Mouse (Mus musculus): ENCODE data around the gene Zfp345. TPM values are rescaled to one million over a fixed set of nuclear protein-coding genes. Genes with fewer than 3 reads are reported as not detected.
"Not testable (repeated sequence)": the region's sequence is repeated elsewhere in the genome, so short reads cannot be mapped to it uniquely, and the experiment has no call there.

Zfp345 gene
- 0.08 and 0.16 TPM in 2 replicates for polyA plus RNA-seq (2015; fragmentation: Nextera tagmentation; extraction: Ambion mirVana)

DNA sequence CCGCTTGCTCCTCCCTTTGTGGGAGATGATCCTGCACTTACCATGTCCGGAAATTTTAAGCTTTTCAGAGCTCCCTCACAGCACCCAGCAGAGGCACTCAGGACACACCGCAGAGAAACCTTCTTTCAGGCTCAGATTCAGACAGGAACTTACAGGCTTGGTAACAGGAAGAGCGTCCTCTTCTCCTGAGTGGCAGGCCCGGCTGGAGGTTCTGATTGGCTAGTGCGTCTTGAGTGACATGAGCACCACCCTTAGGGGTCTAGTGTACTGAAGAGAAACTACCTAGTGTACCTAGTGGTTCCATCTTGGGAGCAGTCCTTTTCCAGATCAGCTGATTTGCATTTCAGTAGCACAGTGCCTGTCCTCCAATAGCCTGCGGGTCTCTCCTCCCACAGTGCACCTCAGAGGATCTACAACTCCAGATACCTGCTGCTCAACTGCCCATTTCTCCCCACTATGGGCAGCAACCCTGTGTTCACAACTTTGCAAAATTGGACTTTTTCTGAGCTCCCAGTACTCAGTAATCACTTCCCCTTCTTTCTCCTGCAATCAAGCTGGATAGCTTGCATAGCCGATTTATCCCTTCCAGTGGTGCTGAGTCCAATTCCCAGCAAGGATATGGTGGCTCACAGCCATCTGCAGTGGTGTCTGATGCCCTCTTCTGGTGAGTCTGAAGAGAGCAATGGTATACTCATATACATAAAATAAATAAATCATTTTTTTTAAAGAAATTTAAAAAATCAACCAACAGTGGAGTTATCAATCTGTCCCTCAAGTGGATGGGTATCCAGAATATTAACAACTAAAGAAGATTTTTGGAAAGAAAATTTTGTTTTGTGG, at the start of gene Zfp345:
TSS of gene Zfp345 (minus strand) at position 153 of the 840 bp plus-strand sequence.
- H3K4me2 ChIP-seq (replicated peaks; ENCODE audit: low read depth, low read length); H3K27ac ChIP-seq (ENCODE audit: low read length); ATAC-seq (ENCODE audit: low FRiP score, low TSS enrichment); H3K36me3 ChIP-seq (ENCODE audit: insufficient read depth, low read length); H3K4me1 ChIP-seq (ENCODE audit: insufficient read depth, low read length); H3K27me3 ChIP-seq (ENCODE audit: insufficient read depth, low read length); H3K9ac ChIP-seq (replicated peaks; ENCODE audit: low read length); H3K4me3 ChIP-seq (ENCODE audit: low read length); H3K9me3 ChIP-seq (ENCODE audit: low read length): not testable (repeated sequence)
- WGBS = 76% methylated on average over 7 of the region's 8 CpGs

DNA sequence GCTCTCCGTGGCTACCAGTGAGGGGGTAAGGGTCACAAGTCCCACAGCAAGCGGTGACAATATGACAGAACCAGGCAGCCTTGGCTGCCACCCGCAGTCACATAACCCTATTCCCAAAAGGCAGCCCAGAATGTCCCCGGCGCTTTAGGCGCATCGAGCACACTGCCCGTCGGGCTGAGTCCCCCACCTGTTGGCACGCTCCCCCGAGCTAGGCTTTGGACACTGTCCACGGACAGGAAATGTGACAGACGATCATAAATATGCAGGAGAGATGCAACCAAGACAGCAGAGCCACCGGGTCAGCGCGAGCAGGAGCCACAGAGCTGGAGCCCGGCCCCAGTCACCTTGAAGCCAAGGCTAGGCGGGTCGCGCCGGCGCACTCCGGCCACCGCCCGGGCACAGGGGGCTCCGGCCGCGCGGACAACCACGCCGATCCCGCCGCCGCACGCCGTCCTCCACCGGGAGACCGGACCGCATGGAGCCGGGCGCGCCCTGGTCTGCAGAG, 40.9 kb upstream of the Zfp345 start:
- peak overlapping the region; percentile 59; the same call in 1 of the 2 replicates for H3K9ac ChIP-seq (replicated peaks; ENCODE audit: low read length)

DNA sequence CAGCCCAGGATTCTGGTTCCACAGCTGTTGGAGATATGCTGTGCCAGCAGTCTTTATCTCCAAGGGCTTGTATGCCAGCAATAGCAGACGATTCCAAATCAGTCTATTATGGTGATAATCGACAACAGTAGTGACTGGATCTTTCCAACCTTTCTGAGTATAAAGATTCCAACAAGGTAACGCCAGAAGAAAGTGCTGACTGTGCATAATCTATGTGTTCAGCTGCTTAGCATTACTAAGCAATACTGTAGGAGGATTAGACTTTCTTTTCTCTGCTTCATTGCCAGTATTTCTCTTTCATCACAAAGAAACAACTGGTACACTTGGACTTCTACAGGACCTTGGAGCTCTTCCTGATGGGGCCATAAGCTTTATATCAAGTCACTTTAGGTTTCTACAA, 27.9 kb upstream of the Zfp345 start:
- Histone ChIP-seq H3K9me3 (ENCODE audit: low read length) (no peaks in the 10 kb centered on the region), H3K9ac (replicated peaks; ENCODE audit: low read length) (no peak overlapping the region), H3K4me3 (ENCODE audit: low read length) (no peak overlapping the region), H3K36me3 (ENCODE audit: insufficient read depth, low read length) (no peaks in the 10 kb centered on the region), H3K4me2 (replicated peaks; ENCODE audit: low read depth, low read length) (no peak overlapping the region), H3K4me1 (ENCODE audit: insufficient read depth, low read length) (no peaks in the 10 kb centered on the region), H3K27ac (ENCODE audit: low read length) (no peak overlapping the region), H3K27me3 (ENCODE audit: insufficient read depth, low read length) (no peaks in the 10 kb centered on the region)
- 77% methylated on average over 3 of the region's 3 CpGs for WGBS
- ATAC-seq (ENCODE audit: low FRiP score, low TSS enrichment) = no peak

More for the DNA sequence above, 40.9 kb upstream of the Zfp345 start:
- Histone ChIP-seq H3K4me2 (replicated peaks; ENCODE audit: low read depth, low read length) (peak overlapping the region; percentile 80), H3K9me3 (ENCODE audit: low read length) (no peaks in the 10 kb centered on the region), H3K27ac (ENCODE audit: low read length) (no peak overlapping the region), H3K36me3 (ENCODE audit: insufficient read depth, low read length) (no peaks in the 10 kb centered on the region), H3K4me1 (ENCODE audit: insufficient read depth, low read length) (peaks cover 5% of the 10 kb centered on the region), H3K4me3 (ENCODE audit: low read length) (peak overlapping the region; percentile 47), H3K27me3 (ENCODE audit: insufficient read depth, low read length) (peaks cover 11% of the 10 kb centered on the region; the same call in 1 of the 2 replicates)
- 2% methylated on average over 41 of the region's 42 CpGs for WGBS
- peak; percentile 91 for ATAC-seq (ENCODE audit: low FRiP score, low TSS enrichment)

DNA sequence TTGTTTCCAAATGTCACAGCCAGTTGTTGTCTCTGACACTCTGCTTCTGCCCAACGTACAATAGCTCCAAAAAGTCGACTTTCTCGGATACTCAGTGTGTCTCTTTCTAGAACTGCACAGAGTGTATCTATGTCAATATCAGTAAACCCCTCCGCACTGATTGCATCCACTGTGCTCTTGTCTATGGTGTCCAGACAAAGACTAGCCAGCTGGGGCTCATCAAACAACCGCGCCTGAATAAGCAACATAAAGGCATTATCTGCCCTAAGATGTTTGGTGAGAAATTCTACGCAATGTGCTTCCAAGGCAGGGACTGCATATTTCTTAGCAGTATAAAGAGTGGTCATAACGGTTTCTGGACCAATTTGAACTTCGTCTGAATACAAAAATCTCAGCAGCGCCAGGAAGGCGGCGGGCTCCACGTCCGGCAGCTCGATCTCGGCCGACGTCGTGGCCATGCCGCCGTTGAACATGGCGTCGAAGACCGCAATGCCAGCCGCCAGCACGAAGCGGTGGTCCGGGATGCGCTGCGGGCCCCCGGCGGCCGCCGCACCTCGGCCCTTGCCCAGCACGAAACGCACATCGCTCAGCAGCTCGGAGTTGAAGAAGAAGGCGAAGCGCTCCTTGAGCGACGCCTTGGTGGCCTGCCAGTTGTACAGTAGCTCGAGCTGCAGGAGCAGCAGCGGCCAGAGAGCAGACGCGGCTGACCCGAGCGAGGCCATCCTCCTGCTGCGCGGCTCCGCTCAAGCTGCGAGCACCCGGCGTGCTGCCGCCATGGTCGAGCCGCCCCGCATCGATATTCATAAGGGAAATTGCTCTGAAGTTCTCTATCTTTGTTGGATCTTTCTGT, 15.5 kb upstream of the Zfp345 start:
- not testable (repeated sequence) for H3K9me3 ChIP-seq (ENCODE audit: low read length); H3K4me1 ChIP-seq (ENCODE audit: insufficient read depth, low read length); H3K9ac ChIP-seq (replicated peaks; ENCODE audit: low read length); H3K27me3 ChIP-seq (ENCODE audit: insufficient read depth, low read length); H3K36me3 ChIP-seq (ENCODE audit: insufficient read depth, low read length); H3K27ac ChIP-seq (ENCODE audit: low read length)
- peak; percentile 65; the same call in 1 of the 2 replicates for ATAC-seq (ENCODE audit: low FRiP score, low TSS enrichment)
- Histone ChIP-seq H3K4me2 (replicated peaks; ENCODE audit: low read depth, low read length) (peak overlapping the region; percentile 44), H3K4me3 (ENCODE audit: low read length) (peak overlapping the region; percentile 36)
- 37% methylated on average over 60 of the region's 60 CpGs for whole genome bisulfite sequencing

DNA sequence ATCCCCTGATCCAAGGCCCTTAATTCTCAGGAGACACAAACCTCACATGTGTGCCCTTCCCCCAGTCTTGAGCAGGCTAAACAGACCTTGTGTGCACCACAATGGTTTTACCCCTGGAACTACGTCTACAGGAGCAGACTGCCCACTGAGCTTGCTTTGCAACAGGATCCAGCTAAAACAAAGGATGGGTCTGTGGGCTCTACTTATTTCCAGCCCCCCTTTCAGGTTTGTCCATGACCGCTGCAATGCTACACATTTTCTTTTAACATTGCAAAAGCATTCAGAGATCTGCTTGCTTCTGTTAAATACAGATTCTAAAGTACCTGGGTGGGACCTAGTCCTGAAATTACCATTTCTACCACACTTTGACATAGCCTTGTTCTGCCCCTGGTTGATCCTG, 8.1 kb upstream of the Zfp345 start:
- Histone ChIP-seq H3K9me3 (ENCODE audit: low read length) (no peaks in the 10 kb centered on the region; the same call in none of the 2 replicates), H3K4me1 (ENCODE audit: insufficient read depth, low read length) (no peaks in the 10 kb centered on the region), H3K36me3 (ENCODE audit: insufficient read depth, low read length) (no peaks in the 10 kb centered on the region), H3K27ac (ENCODE audit: low read length) (no peak overlapping the region), H3K27me3 (ENCODE audit: insufficient read depth, low read length) (no peaks in the 10 kb centered on the region), H3K4me2 (replicated peaks; ENCODE audit: low read depth, low read length) (no peak overlapping the region), H3K9ac (replicated peaks; ENCODE audit: low read length) (no peak overlapping the region), H3K4me3 (ENCODE audit: low read length) (no peak overlapping the region)
- 82% methylated on average over 2 of the region's 2 CpGs for WGBS
- no peak for ATAC-seq (ENCODE audit: low FRiP score, low TSS enrichment)

DNA sequence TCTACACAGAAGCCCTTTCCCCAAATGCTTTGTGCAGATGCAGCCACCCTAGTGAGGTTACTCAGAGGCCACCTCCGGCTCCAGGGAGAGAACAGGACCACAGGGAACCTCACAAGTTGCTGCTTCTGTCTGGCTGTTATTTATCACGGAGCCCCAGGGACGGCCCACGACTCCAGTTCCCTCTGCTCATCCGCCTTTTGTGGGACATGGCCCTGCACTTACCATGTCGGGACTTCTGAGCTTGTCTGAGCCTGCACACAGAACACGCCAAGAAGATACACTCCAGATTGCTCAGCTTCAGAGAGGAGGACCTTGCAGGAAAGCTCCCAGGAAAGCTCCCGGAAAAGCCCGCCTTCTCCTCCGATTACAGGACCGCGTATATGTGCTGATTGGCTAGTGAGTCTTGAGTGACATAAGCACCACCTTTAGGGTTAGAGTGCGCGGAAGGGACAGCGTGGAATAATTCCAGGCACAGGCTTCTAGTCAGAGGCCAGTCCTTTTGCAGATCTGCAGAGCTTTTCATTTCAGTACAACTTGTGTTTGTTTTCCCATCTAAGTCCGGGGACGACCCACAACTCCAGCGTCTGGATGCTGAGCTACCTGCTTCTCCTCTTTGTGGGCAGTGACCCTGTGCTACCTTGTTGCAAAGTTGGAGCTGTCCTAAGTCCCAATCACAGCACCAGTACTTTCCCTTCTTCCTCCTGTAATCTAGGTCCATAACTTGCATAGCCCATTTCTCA, 33.5 kb downstream of the Zfp345 start, which contains the start of gene Zfp442:
TSS of gene Zfp442 (minus strand) at position 307 of the 740 bp plus-strand sequence.
- peak within 1 kb of the TSS; percentile 63 for H3K9ac ChIP-seq (replicated peaks; ENCODE audit: low read length)
- peak; percentile 100 for ATAC-seq (ENCODE audit: low FRiP score, low TSS enrichment)
- H3K27ac ChIP-seq (ENCODE audit: low read length) = peak within 1 kb of the TSS; percentile 71
- H3K9me3 ChIP-seq (ENCODE audit: low read length); H3K27me3 ChIP-seq (ENCODE audit: insufficient read depth, low read length); H3K36me3 ChIP-seq (ENCODE audit: insufficient read depth, low read length); H3K4me1 ChIP-seq (ENCODE audit: insufficient read depth, low read length): not testable (repeated sequence)
- peak within 1 kb of the TSS; percentile 54 for H3K4me3 ChIP-seq (ENCODE audit: low read length)
- under 1% methylated on average over 18 of the region's 18 CpGs for WGBS
- H3K4me2 ChIP-seq (replicated peaks; ENCODE audit: low read depth, low read length) = peak within 1 kb of the TSS; percentile 53

DNA sequence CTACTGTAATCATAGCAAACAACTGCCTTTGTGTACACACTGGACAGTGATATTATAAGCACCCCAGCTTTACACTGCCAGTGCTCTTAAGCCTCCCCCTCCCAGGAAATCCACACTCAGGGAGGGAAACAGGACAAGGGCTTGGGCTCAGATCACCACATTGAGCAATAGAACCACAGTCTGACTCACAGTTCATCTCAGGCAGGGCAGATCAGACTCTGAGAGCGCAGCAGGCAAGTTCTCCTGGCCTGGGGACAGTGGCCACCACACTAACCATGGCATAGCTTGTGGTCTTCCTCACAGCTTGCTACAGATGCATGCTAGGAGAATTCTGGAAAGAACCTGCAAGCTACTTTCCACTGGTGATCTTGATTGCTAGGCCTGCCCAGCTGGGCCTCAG, 45.8 kb downstream of the Zfp345 start:
- H3K4me3 ChIP-seq (ENCODE audit: low read length); ATAC-seq (ENCODE audit: low FRiP score, low TSS enrichment); H3K9ac ChIP-seq (replicated peaks; ENCODE audit: low read length); H3K27me3 ChIP-seq (ENCODE audit: insufficient read depth, low read length); H3K4me2 ChIP-seq (replicated peaks; ENCODE audit: low read depth, low read length); H3K4me1 ChIP-seq (ENCODE audit: insufficient read depth, low read length); H3K27ac ChIP-seq (ENCODE audit: low read length): not testable (repeated sequence)
- H3K9me3 ChIP-seq (ENCODE audit: low read length) = peaks cover 13% of the 10 kb centered on the region
- peaks cover 11% of the 10 kb centered on the region for H3K36me3 ChIP-seq (ENCODE audit: insufficient read depth, low read length)
- WGBS = 95% methylated on average over 1 of the region's 1 CpGs

Measured in kidney, embryonic 16.5 days (tissue).